Mouse (Mus musculus): ENCODE measurements around the gene Trim26. TPM values are rescaled to one million over a fixed set of nuclear protein-coding genes. Genes with fewer than 3 reads are reported as not detected.
"Not testable (repeated sequence)": the region's sequence is repeated elsewhere in the genome, so short reads cannot be mapped to it uniquely, and the experiment has no call there.

Gene Trim26
- total RNA-seq (2022) = 10 to 100 TPM; 17.3 to 19.3 (median 18.6) TPM

DNA sequence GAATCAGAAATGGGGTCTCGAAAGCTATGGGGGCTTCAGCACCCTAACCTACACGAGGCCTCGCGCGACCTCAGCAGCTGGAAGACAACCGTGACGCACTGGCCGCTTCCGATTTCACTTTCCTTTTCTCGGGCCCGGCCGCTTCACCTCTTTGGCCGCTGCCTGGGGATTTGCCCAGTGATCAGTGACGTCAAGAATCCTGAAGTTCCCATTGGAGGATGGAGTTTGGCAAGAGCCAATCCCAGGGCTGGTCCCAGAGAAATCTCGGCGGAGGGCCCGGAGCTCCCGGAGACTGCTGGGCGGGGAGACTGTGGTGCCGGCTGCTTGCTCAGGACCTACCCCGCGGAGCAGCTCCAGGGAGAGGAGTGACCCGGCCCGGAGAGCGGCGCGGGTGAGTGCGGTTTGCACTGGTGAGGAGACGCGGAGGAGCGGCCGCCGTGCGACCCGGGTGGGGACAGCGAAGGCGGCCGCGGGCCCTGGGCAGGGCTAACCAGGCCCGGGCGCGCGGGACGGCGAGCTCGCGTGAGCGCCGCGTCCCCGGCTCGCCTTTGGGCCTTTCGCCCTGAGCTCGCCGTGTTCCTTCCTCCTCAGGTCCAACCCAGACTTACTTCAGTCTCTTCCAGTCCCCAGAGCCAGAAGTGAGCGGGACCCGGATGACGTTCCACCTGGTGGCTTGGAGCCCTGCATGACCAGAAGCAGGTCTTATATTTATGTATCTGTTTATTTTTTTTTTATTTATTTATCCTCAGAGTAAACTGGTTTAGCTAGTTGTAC, at the start of gene Trim26:
TSS of gene Trim26 (plus strand) at position 261 of the 774 bp plus-strand sequence.
- peak; percentile 95 to 96 for DNase-seq (ENCODE audit: low spot score in 2 of 2)

DNA sequence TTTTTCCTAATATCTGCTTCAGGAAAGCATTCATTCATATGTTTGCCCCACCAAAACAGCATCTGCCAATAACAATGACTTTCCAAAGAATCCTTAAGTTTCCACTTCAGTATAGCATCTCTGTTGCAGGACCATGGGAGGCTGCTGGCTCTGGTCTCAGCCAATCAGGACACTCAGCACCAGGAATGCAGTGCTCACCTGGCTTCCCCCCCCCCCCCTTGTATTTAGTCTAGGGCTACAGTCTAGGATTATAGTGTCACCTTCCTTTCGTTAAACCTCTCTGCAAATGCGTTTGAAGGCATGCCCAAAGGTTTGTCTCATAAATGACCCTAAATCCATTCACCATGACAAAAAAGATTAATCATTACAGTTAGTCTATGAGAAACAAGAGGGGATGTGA, 48.6 kb upstream of the Trim26 start:
- no peak for DNase-seq (ENCODE audit: low spot score in 2 of 2)

DNA sequence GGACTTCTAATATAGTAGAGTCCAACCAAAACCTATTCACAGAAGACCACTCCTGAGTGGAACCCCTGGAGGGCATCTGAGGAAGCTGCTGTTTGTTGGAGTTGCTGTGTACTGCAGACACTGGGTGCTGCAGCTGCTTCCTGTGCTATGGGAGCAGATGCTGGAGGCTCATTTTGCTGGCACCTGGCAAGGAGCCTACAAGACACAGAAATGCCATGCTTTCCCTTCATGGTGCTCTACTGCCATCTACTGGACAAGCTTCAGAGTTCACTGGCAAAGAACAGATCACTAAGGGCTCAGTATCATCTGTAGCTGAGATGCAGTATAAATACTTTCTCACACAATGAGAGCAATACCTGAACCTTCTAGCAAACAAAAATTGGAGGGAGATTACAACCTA, 48.1 kb upstream of the Trim26 start:
- peak; percentile 25 to 37 for DNase-seq (ENCODE audit: low spot score in 2 of 2)

DNA sequence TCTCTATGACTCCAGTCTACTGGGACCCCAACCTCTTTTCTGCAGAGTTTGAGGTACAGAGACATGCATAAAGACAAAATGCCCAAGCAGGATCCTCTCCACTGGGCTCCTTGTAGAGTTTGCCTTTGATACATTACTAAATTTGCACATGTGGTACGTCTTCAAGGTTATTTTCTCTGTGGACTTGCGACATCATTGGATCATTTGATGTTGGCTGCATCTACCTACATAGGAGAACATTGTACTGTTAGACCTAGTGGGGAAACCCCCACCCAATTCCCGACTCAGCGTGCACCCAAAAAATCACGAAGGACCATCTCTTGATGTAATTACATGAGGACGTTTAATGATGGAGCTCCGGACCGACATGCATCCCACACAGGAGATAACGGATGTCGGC, 37.4 kb upstream of the Trim26 start:
- DNase-seq (ENCODE audit: low spot score in 2 of 2) = no peak

DNA sequence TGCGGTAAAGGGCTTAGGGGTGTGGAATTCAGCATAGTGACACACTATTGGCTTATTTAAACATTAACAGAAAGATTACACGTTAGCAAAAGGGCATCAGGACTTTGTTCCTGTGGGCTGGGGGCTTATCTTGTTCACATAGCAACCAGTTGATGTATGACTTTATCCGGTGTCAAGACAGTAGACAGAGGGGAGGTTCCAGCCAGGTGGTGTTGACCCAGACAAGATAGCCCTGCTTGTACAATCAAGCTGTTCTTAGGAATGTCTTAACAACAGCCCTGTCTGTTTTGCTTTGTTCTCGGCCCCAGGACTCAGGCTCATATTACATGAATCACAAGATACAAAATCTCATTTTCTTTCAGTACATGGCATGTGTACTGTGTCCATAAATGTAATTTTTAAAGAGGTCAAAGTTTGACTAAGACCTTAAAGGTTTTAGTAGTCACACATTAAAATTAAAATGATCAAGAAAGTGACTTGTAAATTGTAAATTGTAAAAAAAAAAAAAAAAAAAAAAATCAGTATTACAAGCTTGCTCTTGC, 36.9 kb upstream of the Trim26 start:
- DNase-seq (ENCODE audit: low spot score in 2 of 2) = not testable (repeated sequence)

DNA sequence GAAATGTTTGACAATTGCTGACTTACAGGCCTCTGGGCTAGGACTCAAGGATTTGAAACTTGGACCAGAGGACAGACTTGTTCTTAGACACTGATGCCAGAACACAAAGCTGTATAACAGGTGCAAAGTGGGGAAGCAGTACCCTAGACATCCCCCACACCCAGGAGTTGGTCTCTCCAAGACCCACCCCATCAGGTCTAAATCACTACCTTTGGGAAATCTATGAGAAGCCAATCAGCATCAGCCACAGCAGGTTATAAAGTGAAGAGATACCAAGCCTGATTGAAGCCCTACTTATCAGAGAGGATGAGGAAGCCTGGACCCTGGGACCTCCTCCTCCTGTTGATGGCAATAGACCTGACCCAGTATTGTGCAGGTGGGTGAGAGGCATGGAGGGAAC, 25.1 kb upstream of the Trim26 start, which contains the start of gene H2-M10.6:
TSS of gene H2-M10.6 (plus strand) at position 301 of the 400 bp plus-strand sequence.
- DNase-seq (ENCODE audit: low spot score in 2 of 2) = no peak

DNA sequence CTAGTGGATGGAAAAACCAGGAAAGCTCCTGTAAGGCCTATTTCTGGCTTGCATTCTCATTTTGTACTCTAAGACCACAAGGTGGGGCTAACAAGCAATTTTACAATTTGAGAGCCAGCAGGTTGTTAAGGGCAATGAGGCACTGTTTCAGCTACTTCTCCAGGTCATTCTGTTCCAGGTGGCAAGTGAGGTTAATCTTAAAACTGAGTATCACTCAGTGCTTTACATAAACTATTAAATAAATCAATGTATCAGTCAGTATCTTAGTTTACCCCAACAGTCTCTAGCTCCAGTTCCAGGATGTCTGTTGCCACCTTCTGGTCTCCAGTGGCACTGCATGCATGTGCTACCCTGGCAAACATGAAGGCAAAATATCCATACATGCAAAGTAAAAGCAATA, 12.9 kb upstream of the Trim26 start:
- DNase-seq (ENCODE audit: low spot score in 2 of 2) = no peak

DNA sequence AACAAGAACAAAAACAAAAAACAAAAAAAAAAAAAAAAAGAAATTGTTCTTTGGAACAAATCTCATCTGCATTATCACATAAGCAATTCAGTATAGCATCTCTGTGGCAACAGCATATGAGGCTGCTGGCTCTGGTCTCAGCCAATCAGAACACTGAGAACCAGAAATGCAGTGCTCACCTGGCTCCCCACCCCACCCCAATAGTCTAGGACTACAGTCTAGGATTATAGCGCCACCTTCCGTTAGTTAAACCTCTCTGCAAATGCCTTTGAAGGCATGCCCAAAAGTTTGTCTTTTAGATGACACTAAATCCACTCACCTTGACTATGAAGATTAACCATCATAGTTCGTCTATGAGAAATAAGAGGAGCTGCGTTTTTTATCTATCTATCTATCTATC, 11.4 kb upstream of the Trim26 start:
- DNase-seq (ENCODE audit: low spot score in 2 of 2) = no peak

DNA sequence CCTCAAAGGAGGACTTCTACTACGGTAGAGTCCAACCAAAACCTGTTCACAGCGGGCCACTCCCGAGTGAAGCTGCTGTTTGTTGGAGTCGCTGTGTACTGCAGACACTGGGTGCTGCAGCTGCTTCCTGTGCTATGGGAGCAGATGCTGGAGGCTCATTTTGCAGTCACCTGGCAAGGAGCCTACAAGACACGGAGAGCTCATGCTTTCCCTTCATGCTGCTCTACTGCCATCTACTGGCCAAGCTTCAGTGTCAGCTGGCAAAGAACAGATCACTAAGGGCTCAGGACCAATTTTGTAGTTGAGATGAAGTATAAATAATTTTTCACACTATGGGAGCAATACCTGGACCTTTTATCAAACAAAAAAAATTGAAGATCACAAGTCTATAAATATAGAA, 10.9 kb upstream of the Trim26 start:
- DNase-seq (ENCODE audit: low spot score in 2 of 2) = peak; percentile 88

DNA sequence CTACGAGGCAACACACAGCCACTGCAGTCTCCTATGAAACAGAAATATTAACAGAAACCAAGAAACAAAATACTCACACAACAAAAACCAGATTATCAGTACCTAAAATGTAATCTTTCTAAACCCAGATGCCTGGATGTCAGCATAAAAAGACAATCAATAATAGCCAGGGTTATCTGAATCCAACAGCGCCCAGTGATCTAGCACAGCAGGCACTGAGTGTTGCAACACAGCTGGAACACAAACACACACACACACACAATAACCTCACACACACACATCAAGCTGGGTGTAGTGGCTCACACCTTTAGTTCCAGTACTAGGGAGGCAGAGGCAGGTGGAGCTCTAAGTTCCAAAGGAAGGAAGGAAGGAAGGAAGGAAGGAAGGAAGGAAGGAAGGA, 8.4 kb upstream of the Trim26 start:
- no peak for DNase-seq (ENCODE audit: low spot score in 2 of 2)

DNA sequence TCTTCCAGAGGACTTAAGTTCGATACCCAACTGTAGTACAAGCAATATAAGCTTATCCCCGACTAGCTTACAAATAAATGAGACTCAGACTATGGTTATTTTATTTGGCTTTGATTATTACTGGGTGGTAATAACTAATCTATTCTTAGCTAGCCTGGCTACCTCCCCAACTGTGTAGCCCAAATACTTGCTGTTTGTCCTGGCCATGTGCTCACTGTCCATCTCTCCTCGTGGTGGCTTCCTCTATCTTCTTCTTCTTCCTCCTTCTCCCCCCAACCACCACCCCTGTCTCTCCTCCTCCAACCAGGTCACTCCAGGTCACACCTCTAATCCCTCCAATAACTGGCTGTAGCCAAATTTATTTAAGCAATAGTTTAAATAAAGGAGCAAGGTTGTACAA, 6.5 kb upstream of the Trim26 start:
- no peak for DNase-seq (ENCODE audit: low spot score in 2 of 2)

DNA sequence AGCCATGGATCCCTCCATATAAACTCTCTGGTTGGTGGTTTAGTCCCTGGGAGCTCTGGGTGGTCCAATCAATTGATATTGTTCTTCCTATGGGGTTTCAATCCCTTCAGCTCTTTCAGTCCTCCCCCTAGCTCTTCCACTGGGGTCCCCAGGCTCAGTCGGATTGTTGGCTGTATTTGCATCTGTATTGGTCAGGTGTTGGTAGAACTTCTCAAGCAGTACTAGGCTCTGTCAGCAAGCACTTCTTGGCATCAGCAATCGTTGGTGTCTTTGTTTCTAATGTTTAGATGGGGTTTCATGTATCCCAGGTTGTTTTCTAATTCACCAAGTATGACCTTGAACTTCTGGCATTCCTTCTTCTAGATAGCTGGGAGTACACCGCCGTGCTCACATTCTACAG, 4.2 kb upstream of the Trim26 start:
- no peak for DNase-seq (ENCODE audit: low spot score in 2 of 2)

DNA sequence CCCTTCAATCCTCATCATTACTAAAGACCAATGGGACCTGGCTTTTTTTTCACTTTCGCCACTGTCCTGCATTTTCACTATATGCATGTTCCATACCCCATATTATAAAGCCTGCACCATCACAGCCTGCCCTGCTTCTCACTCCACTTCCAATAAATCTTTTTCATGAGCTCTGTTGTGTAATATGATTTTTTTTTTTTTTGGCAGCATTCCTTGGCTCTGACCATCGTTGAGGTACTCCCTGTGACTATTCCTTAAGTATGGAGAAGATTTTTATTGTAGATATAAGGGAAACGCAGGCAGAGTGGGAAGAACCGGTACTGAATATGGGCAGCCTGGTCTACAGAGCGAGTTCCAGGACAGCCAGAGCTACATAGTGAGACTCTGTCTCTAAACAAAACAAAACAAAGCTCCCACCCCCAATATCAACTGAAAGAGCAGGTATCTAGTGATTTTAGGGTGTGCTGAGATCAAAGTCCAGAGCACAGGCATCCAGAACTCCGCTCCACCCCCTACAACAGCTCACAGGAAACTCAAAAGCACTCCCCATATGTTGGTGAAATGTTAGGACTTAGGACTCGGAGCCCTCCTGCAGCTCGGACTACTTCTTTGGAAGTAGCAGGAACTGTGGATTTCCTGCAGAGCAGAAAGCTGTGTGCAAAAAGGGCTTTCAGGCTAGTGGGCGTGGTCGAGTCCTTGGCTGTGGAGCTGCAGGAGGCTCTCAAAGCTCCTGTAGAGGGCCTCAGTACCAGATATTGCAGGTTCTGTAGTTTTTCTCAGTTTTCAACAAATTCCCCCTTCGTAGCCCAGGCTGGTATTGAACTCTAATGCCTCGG, 1.1 kb upstream of the Trim26 start:
- peak; percentile 13 to 30 for DNase-seq (ENCODE audit: low spot score in 2 of 2)

DNA sequence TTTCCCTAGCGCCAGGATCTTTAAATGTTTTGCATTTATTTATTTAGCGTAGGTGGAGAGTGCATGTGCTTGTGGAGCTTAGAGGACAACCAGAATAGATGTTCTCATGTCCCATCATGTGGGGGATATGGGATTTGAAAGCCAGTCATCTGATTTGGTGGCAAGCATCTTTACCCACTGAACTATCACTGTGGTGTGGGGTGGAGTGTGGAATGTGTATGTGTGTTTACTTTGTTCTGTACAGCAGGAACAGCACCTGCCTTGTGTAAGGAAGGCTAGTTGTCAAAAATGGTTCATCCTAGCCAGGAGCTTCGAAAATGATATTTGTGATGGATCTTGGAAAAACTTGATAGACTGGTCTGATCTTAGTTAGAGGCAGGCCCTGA, 514 bp upstream of the Trim26 start:
- no peak for DNase-seq (ENCODE audit: low spot score in 2 of 2)

DNA sequence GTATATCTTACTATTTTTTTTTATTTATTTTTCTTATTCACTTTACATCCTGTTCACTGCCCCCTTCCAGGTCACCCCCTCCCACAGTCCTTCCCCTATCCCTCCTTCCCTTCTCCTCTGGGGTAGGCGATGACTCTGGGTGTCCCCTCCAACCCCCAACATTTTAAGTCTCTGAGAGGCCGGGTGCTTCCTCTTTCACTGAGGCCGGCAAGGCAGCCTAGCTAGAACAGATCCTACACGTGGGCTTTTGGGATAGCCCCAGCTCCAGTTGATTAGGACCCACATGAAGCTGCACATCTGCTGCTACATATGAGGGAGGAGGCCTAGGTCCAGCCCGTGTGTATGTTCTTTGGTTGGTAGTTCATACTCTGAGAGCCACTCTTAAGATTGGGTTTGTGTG, 2.1 kb downstream of the Trim26 start:
- DNase-seq (ENCODE audit: low spot score in 2 of 2) = no peak

DNA sequence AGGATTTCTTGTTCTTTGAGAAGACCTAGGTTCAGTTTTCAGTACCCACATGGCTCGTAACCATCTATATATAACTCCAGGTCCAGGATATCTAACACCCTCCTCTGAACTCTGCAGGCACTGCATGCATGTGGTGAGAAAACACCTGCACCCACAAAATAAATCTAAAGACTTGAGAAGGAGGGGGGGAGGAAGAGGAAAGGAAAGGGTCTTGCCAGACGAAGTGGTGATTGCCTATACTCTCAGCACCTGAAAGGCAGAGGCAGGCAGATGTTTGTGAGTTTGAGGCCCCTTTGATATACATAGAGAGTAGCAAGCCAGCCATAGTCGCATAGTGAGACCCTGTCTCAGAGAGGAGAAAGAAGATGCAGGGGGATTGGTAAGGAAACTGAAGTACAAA, 3.0 kb downstream of the Trim26 start:
- DNase-seq (ENCODE audit: low spot score in 2 of 2) = no peak

DNA sequence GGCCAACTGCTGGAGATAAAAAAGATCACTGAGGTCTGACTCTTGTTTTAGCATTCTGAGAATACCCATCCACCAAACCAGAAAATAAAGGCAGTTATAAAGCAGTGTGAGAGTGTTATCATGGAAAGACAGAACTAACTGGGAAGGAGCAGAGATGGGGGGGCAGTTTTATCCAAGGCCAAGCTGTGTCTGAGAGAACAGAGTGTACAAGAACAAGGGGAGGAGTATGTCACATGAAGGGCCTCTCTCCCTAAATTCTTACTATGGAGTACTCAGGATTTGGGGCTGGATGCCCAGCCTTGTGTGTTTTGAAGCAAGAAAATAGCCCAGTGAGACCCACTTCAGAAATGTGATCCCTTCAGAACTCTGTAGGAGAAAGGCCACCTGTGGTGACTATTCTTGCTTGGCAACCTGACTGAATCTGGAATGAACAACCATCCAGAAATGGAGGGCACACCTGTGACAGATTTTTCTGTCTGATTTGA, 4.1 kb downstream of the Trim26 start:
- no peak for DNase-seq (ENCODE audit: low spot score in 2 of 2)

DNA sequence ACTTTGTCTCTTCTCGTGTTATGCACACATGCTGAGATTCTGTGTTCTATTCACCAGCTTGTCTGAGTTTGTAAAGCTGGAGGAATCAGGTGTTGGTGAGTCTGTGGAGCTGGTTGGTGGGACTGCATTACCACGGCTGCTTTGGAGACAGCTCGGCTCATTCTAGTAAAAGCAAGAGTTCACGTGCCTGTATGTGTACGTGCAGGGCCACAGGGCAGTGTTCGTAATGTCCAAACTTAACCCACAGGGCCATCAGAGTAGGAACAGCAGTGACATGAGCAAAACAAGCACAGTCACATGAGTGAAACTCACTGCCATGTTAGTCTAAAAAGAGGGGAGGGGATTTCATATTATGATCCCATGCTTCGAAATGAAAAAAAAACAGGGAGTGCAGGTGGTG, 6.8 kb downstream of the Trim26 start:
- no peak for DNase-seq (ENCODE audit: low spot score in 2 of 2)

DNA sequence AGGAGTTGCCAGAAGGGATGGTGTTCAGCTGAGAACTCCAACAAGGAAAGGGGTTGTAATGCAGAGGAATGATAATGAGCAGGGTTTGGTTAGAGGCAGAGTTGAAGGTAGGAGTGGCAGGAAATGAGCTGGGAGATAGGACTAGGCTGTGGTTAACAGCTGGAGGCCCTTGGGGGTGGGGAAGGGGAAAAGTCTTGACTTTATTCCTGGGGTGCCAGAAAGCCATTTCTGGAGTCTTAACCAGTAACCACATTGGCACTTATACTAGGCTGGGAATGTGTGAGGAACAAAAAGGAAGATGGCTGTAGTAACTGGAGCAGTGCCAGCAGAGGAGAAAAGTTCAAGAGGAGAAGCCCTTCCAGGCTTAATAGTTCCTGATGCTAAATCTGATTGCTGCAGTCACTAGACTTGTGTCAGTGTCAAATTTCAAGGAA, 7.4 kb downstream of the Trim26 start:
- no peak for DNase-seq (ENCODE audit: low spot score in 2 of 2)

DNA sequence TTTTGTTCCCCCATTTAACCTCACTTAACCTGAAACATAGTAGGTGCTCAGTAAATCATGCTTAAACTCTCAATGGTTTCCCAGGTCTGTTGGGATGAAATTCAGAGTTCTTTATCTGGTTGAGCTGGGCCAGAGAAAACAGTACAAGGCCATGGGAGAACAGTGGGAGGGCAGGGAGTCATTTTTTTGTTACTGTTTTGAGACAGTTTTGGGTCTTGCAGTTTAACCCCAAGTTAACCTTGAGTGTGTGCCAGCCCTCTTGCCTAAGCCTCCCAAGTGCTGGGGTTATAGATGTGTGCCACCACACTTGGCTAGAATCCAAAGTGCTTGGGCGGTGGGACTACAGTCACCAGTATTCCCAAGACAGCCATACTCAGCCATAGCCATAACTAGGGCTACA, 7.8 kb downstream of the Trim26 start:
- no peak for DNase-seq (ENCODE audit: low spot score in 2 of 2)

DNA sequence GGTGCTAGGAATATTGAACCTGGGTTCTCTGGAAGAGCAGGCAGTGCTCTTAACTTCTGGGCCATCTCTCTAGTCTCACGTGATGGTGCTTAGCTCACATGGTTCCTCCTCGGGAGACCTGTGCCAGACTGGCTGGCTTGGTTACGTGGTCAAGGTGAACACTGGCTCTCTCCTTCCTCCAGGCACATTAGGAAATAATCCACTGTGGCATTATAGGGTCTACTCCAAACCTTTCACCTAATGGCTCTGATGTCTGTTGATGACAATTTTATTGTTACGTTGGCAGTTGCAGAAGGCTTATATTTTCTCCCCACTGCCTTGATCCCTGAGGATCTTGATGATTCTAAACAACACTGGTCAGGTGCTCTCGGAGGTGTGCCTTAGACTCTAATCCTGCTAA, 12.0 kb downstream of the Trim26 start:
- no peak for DNase-seq (ENCODE audit: low spot score in 2 of 2)

DNA sequence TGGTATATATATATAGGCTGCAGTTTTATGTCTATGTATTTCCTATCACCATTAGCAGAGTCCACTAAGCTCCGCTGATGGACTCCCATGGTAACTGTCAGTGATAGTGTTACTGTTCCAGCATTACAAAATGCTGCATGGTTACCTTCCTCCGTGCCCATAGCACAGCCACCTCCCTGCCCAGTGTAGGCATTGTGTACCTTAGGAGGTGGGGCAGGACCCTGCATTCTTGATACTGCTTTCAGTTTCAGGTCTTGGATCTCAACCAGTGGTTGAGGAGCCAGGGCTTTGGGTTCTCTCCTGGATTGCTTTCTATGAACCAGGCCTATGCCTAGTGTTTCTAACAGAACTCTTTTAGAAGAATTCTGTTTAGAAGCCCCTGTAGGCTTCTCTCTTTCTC, 13.1 kb downstream of the Trim26 start:
- DNase-seq (ENCODE audit: low spot score in 2 of 2) = no peak

Data from gastrocnemius, adult 8-10 months (tissue).